Mouse (Mus musculus) layer of hippocampus, postnatal 36 days (tissue): ENCODE data around the gene Tomm6. TPM values are rescaled to one million over a fixed set of nuclear protein-coding genes. Genes with fewer than 3 reads are reported as not detected.
A peak's percentile ranks its signal among the peaks of the same experiment; 100 is the strongest.

ENCODE experiments used
- DNase-seq, 2 experiments: peaks; one replicate each; pipeline ENCODE4 v3.0.0; 2022
- total RNA-seq, 2 experiments: library from RNA; stranded (reverse); gene quantifications; 2 replicates each; pipeline ENCODE4 v1.2.3; 2021

Gene Tomm6
- total RNA-seq = 100 to 1,000 TPM; 192 to 223 TPM

- no peak for DNase-seq
Observed at GRCm38 (mm10) chr17:47688344-47688607, at the start of gene Tomm6. Gene Tomm6, minus strand, starts transcription at chr17:47688386.

- peak; percentile 70 to 79 for DNase-seq
Observed at GRCm38 (mm10) chr17:47737271-47738065, 49.3 kb upstream of the Tomm6 start.

DNA sequence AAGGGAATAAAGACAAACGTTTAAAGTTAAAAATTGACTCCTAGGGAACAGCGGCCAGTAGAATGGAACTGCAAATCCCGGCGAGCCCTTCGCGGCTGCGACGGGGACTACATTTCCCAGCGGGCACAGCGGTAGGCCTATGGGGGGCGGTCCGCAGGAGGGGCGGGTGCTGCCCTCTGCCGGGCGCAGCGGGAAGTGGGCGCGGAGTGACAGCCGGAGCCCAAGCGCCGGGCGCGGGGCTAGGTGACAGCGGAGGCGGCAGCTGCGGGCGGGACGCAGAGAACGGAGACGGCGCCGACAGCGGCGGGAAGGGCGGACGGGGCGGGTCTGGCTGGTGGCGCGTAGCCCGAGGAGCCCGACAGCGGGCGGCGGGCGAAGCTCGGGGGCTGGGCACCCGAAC lies 48.7 kb upstream of the Tomm6 start, which contains the start of gene Tfeb:
Gene Tfeb (plus strand): TSS at position 175 of the 400 bp plus-strand sequence.
- DNase-seq = peak; percentile 96 to 97

DNA sequence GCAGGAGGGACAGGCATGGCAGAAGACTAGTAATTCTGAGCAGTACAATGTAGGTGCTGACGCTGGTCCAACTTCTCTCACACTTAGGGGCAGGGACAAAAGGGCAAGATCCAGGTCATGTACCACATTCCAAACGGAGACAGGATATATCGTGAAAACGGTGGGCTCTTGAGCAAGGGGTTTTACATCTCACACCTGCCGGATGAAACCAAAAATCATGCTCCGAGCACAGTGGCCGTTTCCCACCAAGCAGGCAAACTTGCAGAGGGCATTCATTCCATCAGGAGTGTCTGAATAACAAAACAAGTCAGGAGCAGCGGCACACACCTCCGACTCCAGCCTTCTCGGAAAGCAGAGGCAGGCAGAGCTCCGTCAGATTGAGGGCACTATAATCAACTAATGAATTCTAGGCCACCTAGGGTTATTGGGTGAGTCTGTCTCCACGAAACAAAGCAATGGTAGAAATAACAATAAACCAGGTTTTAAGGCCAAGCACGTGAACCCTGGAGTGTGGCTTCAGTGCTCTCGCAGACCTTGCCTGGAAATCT lies 47.4 kb upstream of the Tomm6 start:
- no peak for DNase-seq

DNA sequence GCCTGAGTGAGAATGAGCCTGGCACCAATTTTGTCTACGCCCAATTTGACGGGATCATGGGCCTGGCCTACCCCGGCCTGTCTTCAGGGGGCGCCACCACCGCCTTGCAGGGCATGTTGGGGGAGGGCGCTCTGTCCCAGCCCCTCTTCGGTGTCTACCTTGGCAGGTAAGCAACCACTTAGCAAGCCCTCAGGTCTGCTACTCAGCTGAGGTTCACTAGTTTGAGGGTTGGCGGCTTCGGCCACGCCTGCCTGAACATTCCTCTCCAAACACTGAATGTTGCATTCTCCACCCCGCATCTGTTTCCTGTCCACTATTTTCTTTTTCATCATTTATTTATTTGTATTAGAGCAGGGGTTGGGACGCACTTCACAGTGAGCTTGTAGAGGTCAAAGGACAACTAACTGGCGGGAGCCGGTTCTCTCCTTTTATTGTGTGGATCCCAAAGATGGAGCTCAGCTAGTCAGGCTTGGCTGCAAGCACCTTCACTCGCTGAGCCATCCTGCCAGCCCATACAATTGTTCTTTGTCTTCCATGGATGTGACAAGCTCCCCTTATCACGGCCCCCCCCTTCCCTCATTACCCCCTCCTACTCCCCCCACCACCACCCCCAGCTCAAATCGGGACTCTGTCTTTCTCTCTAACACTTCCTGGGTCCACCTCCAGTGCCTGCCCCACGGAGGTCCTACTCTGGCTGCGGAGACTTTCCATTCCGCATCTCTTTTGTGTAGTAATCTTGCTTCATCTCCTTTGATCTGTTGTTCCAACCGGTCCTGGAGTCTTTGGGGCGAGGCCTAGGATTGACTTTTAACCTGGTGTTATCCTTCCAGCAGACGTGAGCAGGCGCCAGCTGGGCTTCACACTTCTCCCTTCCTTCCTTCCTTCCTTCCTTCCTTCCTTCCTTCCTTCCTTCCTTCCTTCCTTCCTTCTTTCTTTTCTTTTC lies 42.7 kb upstream of the Tomm6 start:
- DNase-seq = no peak

DNA sequence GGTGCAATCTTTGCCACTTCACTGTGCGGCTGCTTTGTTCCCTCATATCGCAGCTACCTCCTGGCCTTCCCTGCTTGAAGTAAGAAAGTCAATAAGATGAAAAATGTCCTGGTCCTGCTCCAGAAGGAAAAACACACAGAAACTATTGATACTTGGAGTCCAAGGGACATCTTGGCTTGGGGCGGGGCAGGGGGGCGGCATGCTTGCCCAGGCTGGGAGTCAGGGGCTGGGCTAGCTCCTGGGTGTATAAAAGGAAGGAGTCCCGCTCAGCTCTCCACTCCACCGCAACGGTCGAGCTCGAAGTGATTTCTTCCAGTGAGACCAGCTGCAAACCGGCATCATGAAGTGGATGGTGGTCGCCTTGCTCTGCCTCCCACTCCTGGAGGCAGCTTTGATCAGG lies 38.4 kb upstream of the Tomm6 start, which contains the start of gene Pgc:
Gene Pgc (plus strand): TSS at position 277 of the 400 bp plus-strand sequence.
- no peak for DNase-seq

GRCm38 (mm10) chr17:47721183-47721582 lies 33.0 kb upstream of the Tomm6 start:
- no peak for DNase-seq

- DNase-seq = no peak
Observed at GRCm38 (mm10) chr17:47715037-47715436, 26.9 kb upstream of the Tomm6 start.

DNA sequence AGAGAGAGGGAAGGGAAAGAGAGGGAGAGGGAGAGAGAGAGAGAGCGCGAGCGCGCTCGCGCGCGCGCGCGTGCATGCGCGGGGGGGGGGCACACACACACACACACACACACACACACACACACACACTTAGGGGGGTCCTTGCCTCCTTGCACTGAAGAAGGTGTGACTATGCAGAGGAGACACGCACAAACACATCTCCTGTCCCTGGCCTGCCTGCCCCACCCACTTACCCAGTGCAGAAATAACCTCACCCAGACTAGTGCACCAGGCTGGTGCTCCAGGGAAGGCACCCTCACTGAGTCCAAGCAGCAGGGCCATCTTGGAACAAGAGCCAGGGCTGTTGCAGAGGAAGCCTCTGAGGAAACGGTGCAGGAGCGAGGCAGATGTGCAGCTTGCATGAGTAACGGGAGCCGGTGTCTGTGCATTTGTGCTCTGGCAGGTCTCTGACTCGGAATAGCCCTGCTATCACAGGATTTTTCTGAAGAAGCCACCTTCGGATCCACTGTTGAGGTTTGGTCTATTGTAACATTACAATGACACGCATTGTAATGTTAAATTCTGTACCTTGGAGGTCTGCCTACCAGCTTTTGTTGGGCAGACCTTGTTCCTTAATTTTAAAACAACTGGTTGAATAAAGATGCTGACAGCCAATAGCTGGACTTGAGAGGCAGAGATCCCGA lies 24.8 kb upstream of the Tomm6 start:
- DNase-seq = no peak

- no peak for DNase-seq
Observed at GRCm38 (mm10) chr17:47711883-47712282, 23.7 kb upstream of the Tomm6 start.

- no peak for DNase-seq
Observed at GRCm38 (mm10) chr17:47710036-47710435, 21.9 kb upstream of the Tomm6 start.

DNA sequence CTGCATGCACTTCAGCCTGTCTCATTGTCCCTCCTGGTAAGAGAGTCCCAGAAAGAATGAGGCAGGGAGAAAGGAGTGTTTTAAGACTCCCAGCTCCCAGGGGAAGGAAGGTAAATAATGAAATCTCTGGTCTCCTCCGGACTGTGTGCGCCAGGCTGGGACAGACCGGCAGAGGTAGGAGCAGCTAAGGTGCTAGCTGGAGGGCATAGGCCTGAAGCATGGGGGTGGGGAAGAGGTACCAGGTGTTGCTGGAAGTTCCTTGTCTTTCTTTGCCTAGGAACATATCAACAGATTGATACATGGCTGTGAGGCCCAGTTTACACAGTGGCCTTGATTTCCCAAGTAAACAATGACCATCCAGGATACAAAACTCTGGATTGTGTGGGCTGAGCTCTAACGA lies 20.8 kb upstream of the Tomm6 start:
- DNase-seq = no peak

DNA sequence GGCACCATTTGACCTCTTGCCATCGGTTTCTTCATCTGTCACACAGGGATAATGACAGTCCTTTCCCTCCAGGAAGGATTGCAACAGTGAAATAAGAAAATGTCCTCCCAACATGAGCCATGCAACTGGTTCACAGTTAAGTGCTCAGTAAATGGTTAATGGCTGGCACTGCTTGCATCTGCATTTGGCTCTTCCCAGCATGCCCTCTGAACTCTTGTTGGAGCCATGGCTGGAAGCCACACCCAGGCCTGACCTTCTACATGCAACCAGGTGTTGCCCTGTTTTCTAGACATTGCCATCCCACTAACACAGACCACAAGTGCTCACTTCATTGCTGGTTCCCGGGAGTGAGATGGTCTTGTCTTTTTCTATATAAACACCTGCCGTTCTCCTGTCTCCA lies 19.8 kb upstream of the Tomm6 start:
- no peak for DNase-seq

GRCm38 (mm10) chr17:47706196-47706595 lies 18.0 kb upstream of the Tomm6 start:
- no peak for DNase-seq

- DNase-seq = no peak
Observed at GRCm38 (mm10) chr17:47704692-47705091, 16.5 kb upstream of the Tomm6 start.

- no peak for DNase-seq
Observed at GRCm38 (mm10) chr17:47703556-47703955, 15.4 kb upstream of the Tomm6 start.

GRCm38 (mm10) chr17:47702548-47703345 lies 14.6 kb upstream of the Tomm6 start:
- DNase-seq = no peak

DNA sequence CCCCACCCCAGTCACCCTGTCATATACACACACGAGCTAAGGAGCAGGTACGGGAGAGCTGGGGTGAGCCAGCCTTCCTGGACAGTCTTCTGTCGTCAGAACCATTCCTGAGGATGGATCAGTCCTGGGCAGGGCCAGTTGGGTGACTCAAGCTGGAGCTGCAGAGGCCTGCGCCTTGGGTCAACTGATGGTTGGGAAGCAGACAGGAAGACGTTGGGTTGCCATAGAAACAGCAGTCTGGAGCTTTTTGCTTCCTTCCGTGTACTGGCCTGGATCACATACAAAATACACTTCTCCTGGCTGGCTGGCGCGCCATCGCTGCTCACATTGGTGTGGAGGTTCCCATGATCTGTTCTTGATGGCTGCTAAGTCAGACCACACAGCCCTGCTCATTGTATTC lies 13.6 kb upstream of the Tomm6 start:
- no peak for DNase-seq

GRCm38 (mm10) chr17:47699055-47699454 lies 10.9 kb upstream of the Tomm6 start:
- no peak for DNase-seq

- no peak for DNase-seq
Observed at GRCm38 (mm10) chr17:47698156-47698555, 10.0 kb upstream of the Tomm6 start.

GRCm38 (mm10) chr17:47695337-47695710 lies 7.1 kb upstream of the Tomm6 start:
- DNase-seq = no peak
